Mouse (Mus musculus) lung, postnatal 0 days (tissue): ENCODE data around the gene Timm22.

Experiments used
- CTCF ChIP-seq: IDR thresholded peaks from 2 replicates; pipeline ENCODE4 v1.5.1; 2016; ENCODE audit warnings: antibody characterized with exemption, mild to moderate bottlenecking
- EP300 ChIP-seq: IDR thresholded peaks from 2 replicates; pipeline ENCODE4 v1.6.1; 2016; ENCODE audit warnings: antibody characterized with exemption, mild to moderate bottlenecking, control low read depth

DNA sequence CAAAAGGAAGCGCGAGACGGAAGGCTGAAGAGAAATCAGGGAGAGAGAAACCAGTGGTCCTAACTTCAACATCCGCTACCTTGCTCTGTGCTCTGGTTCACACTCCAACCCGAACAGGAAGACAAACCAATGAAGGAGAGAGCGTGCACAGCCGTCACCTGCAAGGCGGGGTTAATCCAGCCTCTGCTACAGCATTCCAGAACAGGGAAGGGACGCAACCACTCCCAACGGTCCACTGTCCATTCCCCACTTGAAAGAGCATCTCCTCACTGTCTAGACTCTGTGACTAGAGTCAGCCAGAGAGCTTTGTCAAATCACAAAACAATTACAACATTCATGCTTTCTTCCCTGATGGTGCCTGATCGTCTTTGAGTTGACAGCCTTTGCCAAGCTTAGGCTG is 13.8 kb upstream of the Timm22 start:
- TF ChIP-seq CTCF (no peak), EP300 (no peak)
